Mouse (Mus musculus): ENCODE data around the gene Tmem156.

DNA sequence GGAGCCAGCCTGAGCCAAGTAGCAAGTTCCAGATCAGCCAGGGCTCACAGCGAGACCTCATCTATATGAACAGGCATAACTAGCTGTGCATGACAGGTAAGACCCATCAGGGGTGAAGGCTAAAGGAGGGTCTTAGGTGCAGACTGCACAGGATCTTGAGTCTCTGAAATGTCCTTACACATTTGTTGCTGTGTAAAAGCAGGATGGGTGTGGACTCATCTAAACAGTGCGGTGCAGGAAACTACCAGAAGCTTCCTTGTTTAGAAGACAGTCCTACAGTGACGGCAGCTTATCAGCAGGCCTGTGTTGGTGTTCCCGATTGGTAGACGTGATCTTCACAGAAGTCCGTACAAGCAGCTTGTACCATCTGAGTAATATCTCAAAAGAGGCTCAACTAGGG, 21.4 kb upstream of the Tmem156 start:
- TF ChIP-seq CTCF (conservative IDR thresholded peaks at IDR 0.05; ENCODE audit: insufficient read depth, insufficient read length, low read depth, low read length) (no peak), POLR2A (IDR thresholded peaks at IDR 0.05; ENCODE audit: low read depth, low read length) (no peak)
